In genomic region chr11:120733521-120733920, GRCm38 (mm10) we compare ENCODE assay signal across 10 mouse cellular contexts. TPM values are rescaled to one million over a fixed set of nuclear protein-coding genes. Genes with fewer than 3 reads are reported as not detected.
DNase-seq lines count a peak whose midpoint lies in the region; ATAC-seq and TF ChIP-seq lines count a peak whose summit lies in the region.
"Had no signal": no experiment of that assay in that cellular context is flagged by ENCODE, and none has a peak within 500 bp of the region (broad histone marks: within the 10 kb centered on the region; RNA-seq: fewer than 3 reads in every experiment).

No protein-coding gene starts in this region.

- no peak for TF ChIP-seq CTCF in hindbrain, postnatal 0 days (IDR thresholded peaks at IDR 0.05; ENCODE audit: low read depth)

- no peak for ATAC-seq in kidney, embryonic 15.5 days (replicated peaks; ENCODE audit: low FRiP score)
- ATAC-seq in monocyte, adult 5-6 weeks (replicated peaks; ENCODE audit: insufficient number of reproducible peaks, low FRiP score, low TSS enrichment, poor library complexity, severe bottlenecking), result peak; percentile 51; the same call in 1 of the 2 replicates
- no peak for ATAC-seq in hindbrain, postnatal 0 days
- ATAC-seq: intestine, embryonic 15.5 days had no signal

- no peaks in the 10 kb centered on the region for H3K9me3 ChIP-seq in kidney, embryonic 15.5 days (replicated peaks)
- H3K9me3 ChIP-seq in hindbrain, postnatal 0 days (ENCODE audit: low read length), result no peaks in the 10 kb centered on the region
- H3K9me3 ChIP-seq: intestine, embryonic 15.5 days had no signal

- peak; percentile 62 for DNase-seq in kidney, adult 18-20 months
- peak; percentile 83 for DNase-seq in adrenal gland, postnatal 14 days
- peak; percentile 74 to 85 for DNase-seq in kidney, postnatal 25 days
- no peak for DNase-seq in layer of hippocampus, adult 9-10 months (ENCODE audit: low spot score)
- no peak for DNase-seq in layer of hippocampus, postnatal 14 days (ENCODE audit: low spot score in 2 of 2)
- no peak for DNase-seq in hindbrain, postnatal 0 days (ENCODE audit: low spot score)

- H3K36me3 ChIP-seq in kidney, embryonic 15.5 days, result no peaks in the 10 kb centered on the region
- H3K36me3 ChIP-seq in hindbrain, postnatal 0 days (ENCODE audit: insufficient read depth, low read length), result no peaks in the 10 kb centered on the region
- H3K36me3 ChIP-seq: intestine, embryonic 15.5 days had no signal

- peaks cover 12% of the 10 kb centered on the region; the same call in 1 of the 2 replicates for H3K4me1 ChIP-seq in kidney, embryonic 15.5 days
- no peaks in the 10 kb centered on the region for H3K4me1 ChIP-seq in hindbrain, postnatal 0 days (ENCODE audit: insufficient read depth, low read length)
- H3K4me1 ChIP-seq: intestine, embryonic 15.5 days had no signal

- H3K9ac ChIP-seq in kidney, embryonic 15.5 days, result no peak overlapping the region
- H3K9ac ChIP-seq in hindbrain, postnatal 0 days (replicated peaks; ENCODE audit: low read length), result no peak overlapping the region
- H3K9ac ChIP-seq: intestine, embryonic 15.5 days had no signal

- H3K27me3 ChIP-seq in kidney, embryonic 15.5 days, result peaks cover 4% of the 10 kb centered on the region; the same call in 1 of the 2 replicates
- no peaks in the 10 kb centered on the region for H3K27me3 ChIP-seq in hindbrain, postnatal 0 days (ENCODE audit: insufficient read depth, low read length)
- H3K27me3 ChIP-seq: intestine, embryonic 15.5 days had no signal

- H3K4me3 ChIP-seq in kidney, embryonic 15.5 days (replicated peaks), result no peak overlapping the region
- no peak overlapping the region for H3K4me3 ChIP-seq in hindbrain, postnatal 0 days (ENCODE audit: low read length)
- H3K4me3 ChIP-seq: intestine, embryonic 15.5 days had no signal

- H3K27ac ChIP-seq in kidney, embryonic 15.5 days, result no peak overlapping the region
- H3K27ac ChIP-seq in hindbrain, postnatal 0 days, result no peak overlapping the region
- H3K27ac ChIP-seq: intestine, embryonic 15.5 days had no signal

- WGBS in kidney, embryonic 15.5 days, result 63% methylated on average over 6 of the region's 6 CpGs
- 53% methylated on average over 6 of the region's 6 CpGs for WGBS in hindbrain, postnatal 0 days

- H3K4me2 ChIP-seq in kidney, embryonic 15.5 days, result no peak overlapping the region
- no peak overlapping the region for H3K4me2 ChIP-seq in hindbrain, postnatal 0 days (ENCODE audit: low read depth, low read length)
- H3K4me2 ChIP-seq: intestine, embryonic 15.5 days; liver, embryonic 11.5 days had no signal

RNA-seq across cellular contexts. Expression of gene Cbr2, which starts 1.6 kb away (rescaled TPM):
- polyA plus RNA-seq in kidney, embryonic 15.5 days (2015; fragmentation: Nextera tagmentation; extraction: Ambion mirVana), result 2.4 and 3.4 TPM in 2 replicates
- total RNA-seq in adrenal gland, postnatal 14 days (2021), result 7.3 and 10.2 TPM in 2 replicates
- 2.0 TPM in 1 of 3 replicates, not detected in the others for total RNA-seq in monocyte, adult 5-6 weeks (2017)
- total RNA-seq in layer of hippocampus, postnatal 14 days (2021), result 1 to 10 TPM; 2.1 to 2.2 TPM
- 4.7 and 6.1 TPM in 2 replicates for total RNA-seq in hindbrain, postnatal 0 days (2014; rRNA removed)
- polyA plus RNA-seq in hindbrain, postnatal 0 days (2015; fragmentation: Nextera tagmentation; extraction: Ambion mirVana), result 3.5 and 4.0 TPM in 2 replicates

RNA-seq across cellular contexts. Expression of gene Dcxr, which starts 6.4 kb away (rescaled TPM):
- 31.9 and 32.1 TPM in 2 replicates for polyA plus RNA-seq in kidney, embryonic 15.5 days (2015; fragmentation: Nextera tagmentation; extraction: Ambion mirVana)
- 31.8 and 41.9 TPM in 2 replicates for total RNA-seq in adrenal gland, postnatal 14 days (2021)
- total RNA-seq in monocyte, adult 5-6 weeks (2017), result 14.8 to 32.2 TPM (median 23.8 TPM) in 3 replicates
- total RNA-seq in layer of hippocampus, postnatal 14 days (2021), result 10 to 100 TPM; 10.4 to 12.0 TPM
- total RNA-seq in hindbrain, postnatal 0 days (2014; rRNA removed), result 16.1 and 17.6 TPM in 2 replicates
- polyA plus RNA-seq in hindbrain, postnatal 0 days (2015; fragmentation: Nextera tagmentation; extraction: Ambion mirVana), result 20.2 and 21.3 TPM in 2 replicates

RNA-seq across cellular contexts. Expression of gene Rac3, which starts 12.3 kb away (rescaled TPM):
- 27.6 and 31.0 TPM in 2 replicates for polyA plus RNA-seq in kidney, embryonic 15.5 days (2015; fragmentation: Nextera tagmentation; extraction: Ambion mirVana)
- 3.2 and 5.3 TPM in 2 replicates for total RNA-seq in adrenal gland, postnatal 14 days (2021)
- total RNA-seq in monocyte, adult 5-6 weeks (2017), result 7.1 to 9.7 TPM in 2 of 3 replicates, not detected in the other
- total RNA-seq in layer of hippocampus, postnatal 14 days (2021), result 10 to 100 TPM; 83.9 to 98.6 TPM
- 669 and 698 TPM in 2 replicates for total RNA-seq in hindbrain, postnatal 0 days (2014; rRNA removed)
- 593 and 639 TPM in 2 replicates for polyA plus RNA-seq in hindbrain, postnatal 0 days (2015; fragmentation: Nextera tagmentation; extraction: Ambion mirVana)

RNA-seq across cellular contexts. Expression of gene Lrrc45, which starts 19.8 kb away (rescaled TPM):
- 52.9 and 66.0 TPM in 2 replicates for polyA plus RNA-seq in kidney, embryonic 15.5 days (2015; fragmentation: Nextera tagmentation; extraction: Ambion mirVana)
- total RNA-seq in adrenal gland, postnatal 14 days (2021), result 27.2 and 31.5 TPM in 2 replicates
- 39.7 to 45.3 TPM (median 41.0 TPM) in 3 replicates for total RNA-seq in monocyte, adult 5-6 weeks (2017)
- 10 to 100 TPM; 56.0 to 58.2 TPM for total RNA-seq in layer of hippocampus, postnatal 14 days (2021)
- 35.4 and 49.1 TPM in 2 replicates for total RNA-seq in hindbrain, postnatal 0 days (2014; rRNA removed)
- 41.7 and 44.3 TPM in 2 replicates for polyA plus RNA-seq in hindbrain, postnatal 0 days (2015; fragmentation: Nextera tagmentation; extraction: Ambion mirVana)

RNA-seq across cellular contexts. Expression of gene Cenpx, which starts 20.0 kb away (rescaled TPM):
- 164 and 176 TPM in 2 replicates for polyA plus RNA-seq in kidney, embryonic 15.5 days (2015; fragmentation: Nextera tagmentation; extraction: Ambion mirVana)
- 46.4 and 52.5 TPM in 2 replicates for total RNA-seq in adrenal gland, postnatal 14 days (2021)
- total RNA-seq in monocyte, adult 5-6 weeks (2017), result 27.0 to 58.3 TPM (median 41.9 TPM) in 3 replicates
- total RNA-seq in layer of hippocampus, postnatal 14 days (2021), result 10 to 100 TPM; 26.8 to 28.9 TPM
- 57.6 and 78.6 TPM in 2 replicates for total RNA-seq in hindbrain, postnatal 0 days (2014; rRNA removed)
- polyA plus RNA-seq in hindbrain, postnatal 0 days (2015; fragmentation: Nextera tagmentation; extraction: Ambion mirVana), result 99.7 and 100 TPM in 2 replicates

Comparison
In these comparisons a context has a peak if more than half of its experiments do, and no peak if none do; other contexts are left out.
1. DNase-seq: peak in kidney, adult 18-20 months (single experiment), adrenal gland, postnatal 14 days (single experiment) and kidney, postnatal 25 days (2 of 2); none in layer of hippocampus, adult 9-10 months (single experiment), layer of hippocampus, postnatal 14 days (0 of 2) and hindbrain, postnatal 0 days (single experiment).